Mouse (Mus musculus): Measurements from ENCODE around the gene 1600015I10Rik.

- TF ChIP-seq GATA1 (IDR thresholded peaks at IDR 0.05; ENCODE audit: low read length) (no peak), TAL1 (IDR thresholded peaks at IDR 0.05; ENCODE audit: low read length) (no peak)
These were observed 49.9 kb downstream of the 1600015I10Rik start for GRCm38 (mm10) chr6:48979616-48980015.

All from erythroblast, embryonic 14.5 days (primary cell).